Mouse (Mus musculus) heart, embryonic 12.5 days (tissue): ENCODE data around the gene Pah. TPM values are rescaled to one million over a fixed set of nuclear protein-coding genes. Genes with fewer than 3 reads are reported as not detected.

Experiments used
- ATAC-seq: fragments of 200-750 bp; cut with Nextera tagmentation; 2 replicates; pipeline ENCODE4 v1.8.0; 2017; ENCODE audit warnings: moderate TSS enrichment, moderate library complexity; ENCODE audit not compliant: insufficient number of reproducible peaks, low FRiP score
- H3K27ac ChIP-seq: fragments of 300-500 bp; sonication (generic); 2 replicates; pipeline ENCODE4 v1.5.1; 2016; ENCODE audit warnings: mild to moderate bottlenecking, moderate library complexity; ENCODE audit not compliant: poor library complexity, severe bottlenecking
- H3K27me3 ChIP-seq: fragments of 300-500 bp; sonication (generic); replicated peaks from 2 replicates; pipeline ENCODE4 v1.6.1; 2016; ENCODE audit warnings: mild to moderate bottlenecking, moderate library complexity
- H3K36me3 ChIP-seq: fragments of 300-500 bp; sonication (generic); 2 replicates; pipeline ENCODE4 v1.6.1; 2016; ENCODE audit warnings: mild to moderate bottlenecking, moderate library complexity
- H3K4me1 ChIP-seq: fragments of 300-500 bp; sonication (generic); replicated peaks from 2 replicates; pipeline ENCODE4 v1.6.1; 2016; ENCODE audit warnings: mild to moderate bottlenecking
- H3K4me2 ChIP-seq: fragments of 300-500 bp; sonication (generic); 2 replicates; pipeline ENCODE4 v1.6.1; 2016; ENCODE audit warnings: mild to moderate bottlenecking, moderate library complexity
- H3K4me3 ChIP-seq: fragments of 300-500 bp; sonication (generic); 2 replicates; pipeline ENCODE4 v1.5.1; 2016; ENCODE audit warnings: mild to moderate bottlenecking
- H3K9ac ChIP-seq: fragments of 300-500 bp; sonication (generic); 2 replicates; pipeline ENCODE4 v1.6.1; 2016; ENCODE audit warnings: mild to moderate bottlenecking, moderate library complexity
- H3K9me3 ChIP-seq: fragments of 300-500 bp; sonication (generic); replicated peaks from 2 replicates; pipeline ENCODE4 v1.6.1; 2016; ENCODE audit warnings: mild to moderate bottlenecking, moderate library complexity
- WGBS: fragments of 180-500 bp; shearing (Covaris S2); methylation state at CpG from one replicate; pipeline ENCODE4 v1.1.7; 2016; 5-methylcytosine and 5-hydroxymethylcytosine counted together
- polyA plus RNA-seq: library from polyadenylated mRNA; unstranded; fragments of >200 nt; fragmentation: Nextera tagmentation; extraction: Ambion mirVana; gene quantifications from 2 replicates; pipeline ENCODE4 v1.2.1, GENCODE M21; 2016

Pah gene
- polyA plus RNA-seq, 1 experiment from 2014 or later = not detected

- no peak overlapping the region for H3K4me2 ChIP-seq
- ATAC-seq = no peak
- no peaks in the 10 kb centered on the region for H3K27me3 ChIP-seq
- H3K4me1 ChIP-seq = no peaks in the 10 kb centered on the region
- H3K9me3 ChIP-seq = no peaks in the 10 kb centered on the region
- WGBS = 65% methylated on average over 4 of the region's 4 CpGs
- H3K36me3 ChIP-seq = no peaks in the 10 kb centered on the region
- H3K27ac ChIP-seq = no peak overlapping the region
- no peak overlapping the region for H3K9ac ChIP-seq
- H3K4me3 ChIP-seq = no peak overlapping the region
Observed at GRCm38 (mm10) chr10:87572500-87572899, 50.9 kb downstream of the Pah start.

- no peak for ATAC-seq
- Histone ChIP-seq H3K36me3 (no peaks in the 10 kb centered on the region), H3K9ac (no peak overlapping the region), H3K9me3 (0 out of 2 replicates have a peak, but pooled peaks cover 3% of the 10 kb centered on the region), H3K4me3 (no peak overlapping the region), H3K4me2 (no peak overlapping the region), H3K4me1 (no peaks in the 10 kb centered on the region), H3K27me3 (no peaks in the 10 kb centered on the region), H3K27ac (no peak overlapping the region)
- WGBS = 77% methylated on average over 1 of the region's 1 CpGs
Observed at GRCm38 (mm10) chr10:87586696-87587095, 65.1 kb downstream of the Pah start.

- Histone ChIP-seq H3K9me3 (no peaks in the 10 kb centered on the region), H3K9ac (no peak overlapping the region), H3K27ac (no peak overlapping the region), H3K4me2 (no peak overlapping the region), H3K36me3 (no peaks in the 10 kb centered on the region), H3K4me3 (no peak overlapping the region), H3K27me3 (no peaks in the 10 kb centered on the region), H3K4me1 (no peaks in the 10 kb centered on the region)
- 45% methylated on average over 2 of the region's 2 CpGs for whole genome bisulfite sequencing
- no peak for ATAC-seq
Observed at GRCm38 (mm10) chr10:87593916-87594315, 72.3 kb downstream of the Pah start.

GRCm38 (mm10) chr10:87596361-87597074 lies 74.9 kb downstream of the Pah start:
- Histone ChIP-seq H3K9ac (no peak overlapping the region), H3K9me3 (no peaks in the 10 kb centered on the region), H3K27ac (no peak overlapping the region), H3K27me3 (no peaks in the 10 kb centered on the region), H3K36me3 (no peaks in the 10 kb centered on the region), H3K4me1 (no peaks in the 10 kb centered on the region), H3K4me2 (no peak overlapping the region), H3K4me3 (no peak overlapping the region)
- 28% methylated on average over 5 of the region's 5 CpGs for WGBS
- ATAC-seq = no peak

GRCm38 (mm10) chr10:87597075-87597677 lies 75.6 kb downstream of the Pah start:
- Histone ChIP-seq H3K4me1 (no peaks in the 10 kb centered on the region), H3K27me3 (no peaks in the 10 kb centered on the region), H3K27ac (no peak overlapping the region), H3K9me3 (no peaks in the 10 kb centered on the region), H3K36me3 (no peaks in the 10 kb centered on the region), H3K4me3 (no peak overlapping the region), H3K9ac (no peak overlapping the region), H3K4me2 (no peak overlapping the region)
- WGBS = 55% methylated on average over 9 of the region's 9 CpGs
- no peak for ATAC-seq

GRCm38 (mm10) chr10:87602151-87602550 lies 80.6 kb downstream of the Pah start:
- Histone ChIP-seq H3K4me1 (no peaks in the 10 kb centered on the region), H3K9me3 (no peaks in the 10 kb centered on the region), H3K4me2 (no peak overlapping the region), H3K36me3 (no peaks in the 10 kb centered on the region), H3K27me3 (no peaks in the 10 kb centered on the region), H3K9ac (no peak overlapping the region), H3K4me3 (no peak overlapping the region), H3K27ac (no peak overlapping the region)
- WGBS = 57% methylated on average over 1 of the region's 1 CpGs
- no peak for ATAC-seq

GRCm38 (mm10) chr10:87625196-87625595 lies 103.6 kb downstream of the Pah start:
- Histone ChIP-seq H3K27ac (no peak overlapping the region), H3K36me3 (no peaks in the 10 kb centered on the region), H3K4me2 (no peak overlapping the region), H3K4me1 (no peaks in the 10 kb centered on the region), H3K9me3 (no peaks in the 10 kb centered on the region), H3K4me3 (no peak overlapping the region), H3K9ac (no peak overlapping the region), H3K27me3 (no peaks in the 10 kb centered on the region)
- ATAC-seq = no peak
- 71% methylated on average over 1 of the region's 1 CpGs for WGBS

Other genes with a start within 250 kb of the Pah start
- 0.19 TPM in 1 of 2 replicates, not detected in the other for gene Ascl1, start 28.1 kb upstream of the Pah start, polyA plus RNA-seq